Mouse (Mus musculus) cerebellum, adult 18-20 months (tissue): ENCODE measurements around the gene Tex33.

Source experiments
- DNase-seq, 2 experiments: peaks; one replicate each; pipeline ENCODE4 v3.0.0; 2021

Gene Tex33

DNA sequence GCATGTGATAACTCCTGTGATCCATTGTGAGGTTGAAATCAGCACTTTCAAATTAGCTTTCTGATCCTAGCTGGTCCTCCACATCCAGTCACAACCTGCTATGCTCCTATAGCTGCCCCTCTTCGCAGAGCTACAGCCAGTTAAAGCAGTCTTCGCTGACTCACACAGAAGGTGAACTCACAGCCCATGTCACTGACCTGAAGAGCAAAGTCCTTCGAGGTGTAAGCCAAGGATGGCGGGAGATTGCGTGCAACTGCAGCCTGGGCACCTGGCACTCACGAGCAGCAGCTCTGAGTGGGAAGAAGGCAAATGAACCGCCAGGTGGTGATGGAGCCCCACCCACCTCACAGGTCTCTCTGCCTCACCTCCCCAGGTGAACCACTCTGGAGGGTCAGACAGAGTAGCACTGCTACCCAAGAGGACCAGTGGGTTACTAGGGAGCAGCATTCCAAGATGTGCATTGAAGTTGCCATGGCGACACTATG is at the start of gene Tex33:
TSS of gene Tex33 (minus strand) at position 435 of the 485 bp plus-strand sequence.
- no peak for DNase-seq

DNA sequence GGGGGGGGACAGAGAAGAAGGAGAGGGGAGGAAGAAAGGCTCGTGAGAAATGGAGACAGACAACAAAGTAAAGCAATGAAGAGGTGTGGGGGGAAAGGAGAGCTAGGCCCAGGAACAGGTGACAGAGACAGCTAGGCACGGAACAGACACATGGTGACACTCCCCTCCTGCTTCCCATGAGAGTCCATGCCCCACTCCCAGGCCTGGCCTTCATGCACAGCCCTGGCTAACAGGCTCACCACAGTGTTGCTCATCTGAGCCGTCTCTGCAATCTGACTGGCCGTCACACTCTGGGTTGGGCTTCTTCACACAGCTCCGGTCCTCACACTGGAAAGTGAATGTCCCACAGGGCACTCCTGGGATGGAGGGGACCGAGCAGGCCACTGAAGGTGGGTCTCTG is 48.1 kb upstream of the Tex33 start:
- no peak for DNase-seq

DNA sequence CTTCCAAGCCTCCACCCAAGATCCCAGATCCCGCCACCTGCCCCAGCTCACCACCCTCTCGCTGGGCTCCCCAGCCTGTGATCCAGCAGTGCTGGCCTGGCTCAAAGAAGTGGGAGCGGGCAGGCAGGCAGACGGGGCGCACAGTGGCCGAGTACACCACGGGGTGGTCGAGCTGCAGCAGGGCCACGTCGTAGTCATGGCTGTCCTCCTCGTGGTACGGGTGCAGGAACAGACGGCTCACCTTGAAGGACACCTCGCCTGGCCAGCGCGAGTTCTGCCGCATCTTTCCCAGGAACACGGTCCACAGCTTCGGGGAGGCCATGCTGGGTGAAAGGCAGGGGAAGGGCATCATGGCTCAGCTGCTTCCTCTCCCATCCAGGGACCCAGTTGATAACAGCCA is 46.5 kb upstream of the Tex33 start:
- no peak for DNase-seq

DNA sequence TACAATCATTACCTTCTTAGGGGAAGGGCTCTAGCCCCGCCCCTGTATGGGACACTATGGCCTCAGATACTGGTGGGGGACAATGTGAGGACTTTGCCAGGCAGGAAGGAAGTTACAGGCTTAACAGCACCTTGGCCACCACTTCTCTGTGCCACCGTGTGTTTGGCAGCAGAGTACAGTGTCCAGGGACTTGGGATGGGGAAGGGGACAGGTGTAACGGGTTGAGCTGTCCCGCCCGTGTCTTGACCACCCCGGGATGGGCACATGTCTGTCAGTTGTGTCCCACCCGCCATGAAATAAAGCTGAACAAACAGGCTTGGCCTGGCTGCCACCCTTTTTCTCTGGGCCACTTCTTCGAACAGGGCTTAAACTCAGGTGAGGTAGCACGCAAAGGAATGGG is 43.3 kb upstream of the Tex33 start:
- DNase-seq: no peak

DNA sequence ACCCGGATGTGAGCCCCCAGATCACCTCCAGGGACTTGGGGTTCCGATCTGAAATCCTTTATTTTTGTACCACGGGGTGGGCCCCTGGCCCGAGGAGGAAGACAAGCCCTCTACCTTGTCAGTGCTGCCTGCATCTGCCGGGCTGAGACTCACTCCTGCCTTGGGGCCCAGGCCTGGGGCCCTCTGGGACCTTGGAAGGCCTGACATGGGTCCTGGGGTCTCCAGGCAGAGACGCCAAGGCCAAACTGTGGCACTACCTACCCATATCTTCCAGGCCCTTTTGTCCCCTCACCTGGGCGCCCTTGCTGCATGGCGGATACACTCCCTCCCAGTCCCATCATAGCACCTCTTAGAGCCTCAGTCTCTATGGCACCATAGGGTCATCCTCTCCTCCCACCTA is 42.8 kb upstream of the Tex33 start:
- DNase-seq: peak in 1 of 2 experiments; percentile 16

DNA sequence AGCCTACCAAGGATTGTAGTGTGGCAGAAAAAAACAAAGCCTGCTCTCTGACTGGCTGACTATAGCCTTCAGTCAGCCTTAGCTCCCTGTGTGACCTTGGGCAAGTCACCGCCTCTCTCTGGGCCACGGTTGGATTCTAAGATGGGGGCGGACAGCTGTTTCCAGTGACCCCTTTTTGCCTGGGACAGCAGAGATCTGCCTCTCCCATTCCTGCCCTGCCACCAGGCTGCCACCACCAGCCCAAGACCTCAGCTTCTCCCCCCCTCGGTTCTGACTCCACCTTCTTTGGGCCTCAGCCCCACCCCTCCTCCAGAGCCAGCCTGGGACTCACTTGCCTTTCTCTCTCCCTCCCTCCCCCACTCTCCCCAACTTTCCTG is 42.3 kb upstream of the Tex33 start:
- no peak for DNase-seq

DNA sequence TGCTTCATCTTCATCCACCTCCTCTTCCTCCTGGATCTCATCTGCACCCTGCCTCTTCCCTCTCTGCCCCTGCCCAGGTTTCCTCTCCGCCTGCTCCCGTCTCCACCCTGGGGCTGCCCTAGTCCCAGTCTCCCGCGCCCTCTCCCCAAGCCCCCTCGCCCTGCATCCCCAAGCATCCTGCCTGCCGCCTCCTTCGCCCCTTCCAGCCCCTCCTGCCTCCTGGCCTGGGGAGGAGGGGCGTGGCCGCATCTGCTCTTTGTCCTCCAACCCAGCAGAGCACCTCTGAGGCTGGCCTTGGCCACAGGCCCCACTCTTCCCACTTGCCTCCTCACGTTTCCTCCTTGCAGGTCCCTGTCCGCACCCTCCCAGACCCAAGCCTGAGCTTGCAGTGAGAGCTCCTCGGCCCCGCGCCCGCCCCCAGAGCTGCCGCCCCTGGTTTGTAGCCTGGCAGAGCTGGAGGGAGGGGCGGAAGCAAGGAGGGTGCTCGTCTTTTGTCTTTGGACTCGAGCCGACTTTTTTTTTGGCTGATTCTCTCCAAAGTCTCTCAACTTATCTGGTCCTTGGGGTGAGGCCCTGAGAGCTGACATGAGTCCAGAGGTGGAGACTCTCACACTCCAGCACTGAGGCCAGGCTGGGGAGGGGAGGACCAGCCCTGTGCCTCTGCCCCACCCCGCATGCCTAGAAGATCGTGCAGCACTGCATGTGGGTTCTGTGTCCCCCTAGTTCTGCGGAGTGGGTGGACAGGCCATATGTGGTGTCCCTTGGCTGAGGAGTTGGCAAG is 41.7 kb upstream of the Tex33 start:
- DNase-seq: peak; percentile 44 to 61

DNA sequence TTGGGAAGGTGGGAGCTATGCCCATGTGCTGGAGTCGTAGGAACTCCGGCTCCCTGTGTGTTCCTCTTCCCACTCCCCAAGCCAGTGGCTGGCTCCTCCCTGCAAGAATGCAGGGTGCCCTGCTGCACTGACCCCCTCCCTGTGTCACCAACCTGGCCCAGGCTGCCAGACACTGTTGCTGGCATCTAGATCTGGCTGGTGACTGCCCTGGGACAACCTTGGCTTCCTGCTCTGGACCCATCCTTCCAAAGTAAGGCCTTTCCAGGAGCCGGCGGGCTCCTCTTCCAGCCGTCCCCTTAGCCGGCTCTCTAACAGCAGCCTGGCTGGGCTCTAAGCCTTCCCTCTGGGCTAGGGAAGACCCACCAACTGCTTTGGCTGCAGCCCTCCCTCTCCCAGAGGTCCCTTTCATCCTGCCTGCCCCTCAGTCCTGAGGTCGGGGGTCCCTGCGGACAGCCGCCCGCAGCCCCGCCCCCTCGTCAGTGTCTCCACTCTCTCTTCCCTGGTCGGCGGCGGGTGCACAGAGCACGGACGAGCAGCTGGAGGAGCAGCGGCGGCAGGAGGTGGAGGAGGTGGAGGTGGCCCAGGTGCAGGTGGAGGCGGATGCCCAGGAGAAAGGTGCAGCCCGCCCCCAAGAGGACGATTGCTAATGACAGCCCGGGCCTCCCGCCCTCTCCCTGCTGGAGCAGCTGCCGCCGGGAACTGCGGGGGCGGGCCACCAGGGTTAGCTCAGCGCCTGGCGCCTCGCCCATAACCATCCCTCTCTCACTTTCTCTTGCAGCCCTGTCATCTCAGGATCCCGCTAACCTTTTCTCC is 40.9 kb upstream of the Tex33 start:
- DNase-seq: peak; percentile 96

DNA sequence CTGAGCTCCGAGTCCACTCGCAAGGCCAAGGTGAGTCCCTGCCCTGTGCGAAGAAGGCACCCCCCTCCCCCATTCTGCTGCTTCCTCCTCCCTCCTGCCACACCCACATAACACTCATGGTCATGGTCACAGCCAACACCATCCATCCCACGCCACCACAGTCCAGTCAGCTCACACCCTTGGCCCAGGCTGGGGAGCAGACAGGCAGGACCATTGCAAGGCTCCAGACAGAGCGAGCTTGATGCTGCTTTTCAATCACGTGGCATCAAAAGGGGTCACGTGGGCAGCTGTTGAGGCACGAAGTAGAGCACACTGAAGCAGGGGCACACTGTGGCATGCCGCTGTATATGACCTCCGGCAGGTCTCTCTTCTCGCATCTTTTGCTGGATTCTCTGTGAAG is 40.0 kb upstream of the Tex33 start:
- DNase-seq: peak in 1 of 2 experiments; percentile 22

DNA sequence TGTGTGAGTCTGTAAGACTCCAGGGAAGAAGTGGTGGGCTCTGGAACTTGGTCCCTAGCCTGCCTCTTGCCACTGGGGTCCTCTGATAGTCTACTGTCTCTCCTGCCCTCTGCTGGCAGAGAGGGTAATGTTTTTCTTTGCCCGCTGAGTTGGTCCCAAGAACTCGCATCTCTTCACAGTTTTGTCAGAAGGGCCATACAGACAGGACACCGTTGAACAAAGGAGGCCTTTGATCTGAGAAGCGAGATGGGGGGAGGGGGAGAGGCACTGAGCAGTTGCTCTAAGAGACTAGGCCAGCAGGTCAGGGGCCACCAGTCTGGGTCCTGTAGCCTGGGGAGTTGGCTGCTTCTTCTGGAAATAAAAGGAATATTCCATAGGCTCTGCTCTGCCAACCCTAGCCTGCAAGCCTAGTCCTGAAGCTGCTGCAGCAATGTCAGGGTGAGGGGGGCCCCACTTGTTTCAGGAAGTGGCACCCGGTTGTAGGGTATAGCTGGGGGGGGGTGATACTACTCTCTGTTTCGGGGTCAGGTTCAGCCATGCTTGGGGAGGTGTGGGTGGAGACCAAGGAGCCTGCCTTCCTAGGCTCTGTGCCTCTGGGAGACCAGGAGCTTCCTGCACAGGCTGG is 39.3 kb upstream of the Tex33 start:
- DNase-seq: peak; percentile 46 to 53

DNA sequence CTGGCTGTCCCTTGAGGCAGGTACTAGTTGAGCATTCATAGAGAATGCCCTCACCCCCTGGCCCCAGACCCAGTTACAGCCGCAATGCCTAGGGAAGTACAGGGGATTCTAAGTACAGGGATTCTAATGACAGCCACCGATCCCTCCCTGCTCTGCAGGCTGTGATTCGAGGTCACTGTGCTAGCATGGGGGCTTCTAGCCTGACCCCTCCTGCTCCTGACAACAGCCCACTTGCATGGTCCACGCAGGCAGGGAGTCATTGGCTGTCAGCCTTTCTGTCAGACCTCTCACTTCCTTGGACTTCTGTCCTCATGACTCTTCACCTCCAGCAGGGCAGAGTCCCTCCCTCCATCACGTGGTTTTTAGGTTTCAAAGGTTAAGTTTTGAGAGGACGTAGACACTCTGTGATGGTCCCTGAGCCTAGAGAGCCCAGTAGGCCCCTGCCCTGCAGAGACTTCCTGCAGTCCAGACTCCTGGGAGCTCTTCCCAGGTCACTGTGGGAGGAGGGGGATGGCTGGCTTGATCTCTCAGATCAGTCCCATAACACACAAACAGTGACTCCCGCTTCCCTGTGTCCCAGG is 35.9 kb upstream of the Tex33 start:
- DNase-seq: peak in 1 of 2 experiments; percentile 5

DNA sequence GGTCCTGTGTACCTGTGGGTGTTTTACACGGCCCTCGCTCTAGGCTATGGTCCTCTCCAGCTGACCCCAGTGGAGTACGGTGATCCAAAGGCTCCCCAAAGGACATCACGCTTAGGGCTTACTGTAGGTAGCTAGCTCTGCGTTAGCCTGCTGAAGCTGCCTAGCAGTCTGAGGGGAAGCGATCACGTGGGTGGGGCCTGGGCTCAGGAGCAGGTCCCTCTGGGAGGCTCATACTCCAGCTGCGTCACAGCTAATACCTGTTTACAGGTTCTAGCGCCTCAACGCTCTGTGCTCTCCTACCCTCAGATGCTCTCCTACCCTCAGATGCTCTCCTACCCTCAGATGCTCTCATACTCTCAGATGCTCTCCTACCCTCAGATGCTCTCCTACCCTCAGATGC is 35.2 kb upstream of the Tex33 start:
- no peak for DNase-seq

DNA sequence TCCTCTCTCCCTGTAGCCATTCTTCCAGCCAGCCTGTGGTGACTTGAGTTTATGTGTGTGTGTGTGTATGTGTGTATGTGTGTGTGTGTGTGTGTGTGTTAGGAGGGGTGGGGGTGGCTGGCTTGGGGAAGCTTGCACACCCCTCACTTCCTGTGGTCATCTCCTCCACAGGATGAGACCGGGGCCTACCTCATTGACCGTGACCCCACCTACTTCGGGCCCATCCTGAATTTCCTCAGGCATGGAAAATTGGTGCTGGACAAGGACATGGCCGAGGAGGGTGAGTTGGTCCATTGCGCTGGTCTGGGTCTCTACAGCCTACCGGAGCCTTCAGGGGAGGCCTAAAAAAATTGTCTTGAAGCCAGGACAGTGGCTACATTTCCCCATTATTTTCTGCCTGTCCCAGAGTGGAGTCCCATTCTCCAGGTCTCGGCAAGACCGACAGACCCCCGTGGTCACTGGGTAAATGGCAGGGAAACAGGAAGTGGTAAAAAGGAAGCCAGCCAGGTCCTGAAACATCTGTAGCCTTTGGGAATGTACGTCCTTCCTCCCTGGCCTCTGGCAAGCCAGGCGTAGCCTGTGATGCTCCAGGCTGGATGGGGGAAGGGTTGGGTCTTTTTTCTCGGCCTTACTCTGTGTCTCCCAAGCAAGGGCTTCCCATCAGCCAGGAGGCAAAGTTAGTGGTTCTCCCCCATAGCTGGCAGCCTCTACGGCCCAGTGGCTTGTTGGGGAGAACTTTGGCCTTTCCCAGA is 34.3 kb upstream of the Tex33 start:
- no peak for DNase-seq

DNA sequence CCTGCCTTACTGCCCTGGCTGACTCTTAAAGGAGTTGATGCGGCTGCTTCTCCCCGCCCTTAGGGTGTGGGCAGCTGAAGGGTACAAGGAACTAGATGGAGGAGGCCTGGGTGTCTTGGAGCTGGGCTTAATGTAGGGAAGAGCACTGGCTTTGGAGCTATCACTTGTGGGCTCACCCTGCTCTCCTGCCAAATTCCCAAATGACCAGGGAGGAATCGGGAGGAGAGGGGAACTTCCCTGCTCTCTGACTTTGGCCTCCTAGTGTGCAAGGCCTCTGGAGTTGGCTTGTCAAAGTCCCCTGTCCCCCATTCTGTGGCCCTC is 33.4 kb upstream of the Tex33 start:
- DNase-seq: no peak

DNA sequence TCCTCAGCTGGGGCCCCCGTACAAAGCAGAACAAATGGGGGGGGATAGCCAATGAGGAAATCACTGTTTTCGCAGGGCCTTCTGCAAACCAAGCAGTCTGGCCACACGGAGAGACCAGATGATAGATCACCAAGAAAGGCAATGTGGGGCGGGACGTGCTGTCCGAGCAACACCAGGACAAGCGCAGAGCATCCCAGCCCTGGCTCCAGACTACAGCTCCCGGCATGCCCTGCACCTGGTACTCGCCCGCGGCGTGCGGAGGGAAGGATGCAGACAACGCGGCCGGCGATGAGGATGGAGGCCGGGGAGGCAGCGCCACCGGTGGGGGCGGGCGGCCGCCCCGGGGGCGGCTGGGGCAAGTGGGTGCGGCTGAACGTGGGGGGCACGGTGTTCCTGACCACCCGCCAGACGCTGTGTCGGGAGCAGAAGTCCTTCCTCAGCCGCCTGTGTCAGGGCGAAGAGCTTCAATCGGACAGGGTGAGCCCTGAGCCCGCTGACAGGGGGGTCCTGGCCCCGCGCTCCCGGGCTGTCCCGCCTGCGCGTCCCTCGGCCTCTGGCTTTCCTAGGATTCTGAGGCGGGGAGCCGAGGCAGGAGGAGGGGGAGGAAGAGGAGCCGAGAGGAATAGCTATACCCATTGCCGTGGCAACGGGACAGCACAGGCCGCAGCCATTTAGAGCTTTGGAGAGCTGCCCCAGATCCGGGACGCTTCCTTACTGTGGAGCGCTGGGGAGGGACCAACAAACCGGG is 32.9 kb upstream of the Tex33 start, which contains the start of gene Kctd17:
TSS of gene Kctd17 (plus strand) at position 174 of the 748 bp plus-strand sequence.
- DNase-seq: peak; percentile 88 to 93

DNA sequence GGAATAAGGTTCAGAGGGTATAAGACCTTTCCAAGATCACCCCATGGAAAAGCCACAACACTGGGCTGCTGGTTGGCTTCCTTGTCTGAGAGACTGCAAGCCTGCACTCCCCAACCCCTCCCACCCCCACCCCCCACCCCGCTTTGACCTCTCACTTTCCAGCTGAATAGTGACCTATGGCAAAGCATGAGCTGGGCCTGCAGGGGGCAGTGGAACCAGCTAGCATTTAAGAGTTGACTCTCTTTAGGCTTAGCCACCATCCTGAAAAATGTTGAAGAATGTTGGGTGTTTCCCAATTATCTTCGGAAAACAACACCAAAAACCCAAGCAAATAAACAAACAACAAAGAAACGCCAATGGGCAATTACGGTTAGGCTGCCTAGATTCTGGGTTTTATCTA is 29.5 kb upstream of the Tex33 start:
- no peak for DNase-seq

DNA sequence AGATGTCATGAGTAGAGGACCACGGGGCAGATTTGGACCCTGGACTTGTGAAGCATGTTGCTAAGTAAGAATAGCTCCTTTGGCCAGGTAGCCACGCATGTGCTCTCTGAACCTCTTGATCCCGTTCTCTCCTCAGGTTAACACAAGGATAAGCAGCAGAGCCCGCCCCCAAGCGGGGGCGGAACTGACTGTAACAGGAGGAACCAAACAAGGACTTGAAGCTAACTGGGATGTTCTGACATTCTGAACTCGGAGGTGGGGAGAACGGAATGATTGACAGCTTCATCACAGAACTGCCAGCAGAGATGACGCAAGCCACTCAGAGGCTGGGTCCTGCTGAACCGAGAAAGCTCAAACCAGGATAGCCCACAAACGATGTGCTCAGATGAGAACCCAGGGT is 28.8 kb upstream of the Tex33 start:
- DNase-seq: no peak

DNA sequence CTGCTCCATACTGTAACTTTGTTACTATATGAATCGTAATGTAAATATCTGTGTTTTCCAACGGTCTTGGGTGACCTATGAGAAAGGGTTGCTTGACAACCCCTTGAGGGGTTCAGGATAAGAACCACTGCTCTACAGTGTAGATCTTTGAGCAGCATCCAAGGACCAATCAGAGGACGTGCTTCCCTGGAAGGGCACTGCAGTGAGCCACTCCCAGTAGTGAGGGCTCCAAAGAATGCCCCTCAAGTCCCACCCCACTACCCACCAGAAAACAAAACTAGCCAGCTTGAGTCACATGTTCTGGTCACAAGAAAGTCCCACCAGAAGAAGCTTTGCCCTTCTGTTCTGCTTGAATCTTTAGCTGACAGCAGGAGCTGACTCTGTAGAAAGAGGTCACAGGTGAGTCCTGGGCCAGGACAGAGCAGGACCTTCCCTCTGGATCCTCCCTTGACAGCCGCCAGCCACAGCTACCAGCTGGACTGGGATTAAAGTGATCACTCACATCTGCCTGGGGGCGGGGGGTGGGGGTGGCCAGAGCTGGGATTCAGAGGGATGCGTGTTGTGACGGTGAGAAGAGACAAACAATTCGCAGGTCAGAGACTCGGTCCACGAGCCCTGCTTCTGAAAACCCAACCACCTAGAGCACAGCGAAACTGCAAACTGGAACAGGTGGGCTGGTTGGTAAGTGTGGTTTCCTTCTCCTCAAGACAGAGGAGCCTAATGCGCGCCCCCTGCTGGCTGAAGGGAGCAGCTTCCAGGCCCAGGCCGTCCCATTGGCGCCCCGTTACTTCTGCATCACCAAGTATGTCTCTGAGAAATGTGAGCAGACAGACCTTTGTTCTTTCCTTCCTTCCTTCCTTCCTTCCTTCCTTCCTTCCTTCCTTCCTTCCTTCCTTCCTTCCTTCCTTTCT is 26.6 kb upstream of the Tex33 start:
- DNase-seq: peak; percentile 86 to 91

DNA sequence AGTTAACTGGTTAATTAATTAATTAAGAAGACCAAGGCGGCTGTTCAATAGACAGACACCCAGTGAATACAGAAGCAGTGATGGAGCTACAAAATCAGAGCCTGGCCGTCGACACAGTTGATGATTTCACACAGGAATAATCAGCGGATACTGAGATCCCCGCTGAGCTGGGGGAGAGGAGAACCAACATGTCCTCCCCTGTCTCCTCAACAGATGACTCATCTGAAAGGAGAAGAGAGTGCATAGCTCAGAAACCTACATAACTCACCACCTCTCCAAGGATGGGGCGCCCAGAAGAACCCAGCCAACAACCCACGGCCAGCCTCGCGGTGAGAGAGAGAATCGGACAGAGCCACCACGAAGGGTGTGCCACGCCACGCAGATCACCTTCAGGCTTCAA is 24.7 kb upstream of the Tex33 start:
- no peak for DNase-seq

DNA sequence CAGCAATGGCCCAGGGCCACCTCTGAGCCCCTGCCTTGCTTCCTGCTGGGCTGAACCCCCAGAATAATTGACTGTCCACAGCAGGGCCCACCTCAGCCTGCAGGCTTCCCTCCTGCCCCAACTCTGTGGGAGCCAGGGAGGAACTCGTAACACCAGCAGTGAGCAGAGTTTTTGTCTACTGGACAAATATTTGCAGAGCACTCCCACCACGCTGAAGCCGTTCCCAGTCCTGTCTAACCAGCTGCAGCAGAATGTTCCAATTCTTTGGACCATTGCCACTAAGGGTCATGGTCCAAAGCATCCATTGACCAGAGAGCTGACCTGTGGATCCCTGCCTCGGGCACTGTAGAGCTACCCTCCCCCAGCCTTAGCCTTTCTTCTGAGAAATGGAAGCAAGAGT is 21.2 kb upstream of the Tex33 start:
- no peak for DNase-seq

DNA sequence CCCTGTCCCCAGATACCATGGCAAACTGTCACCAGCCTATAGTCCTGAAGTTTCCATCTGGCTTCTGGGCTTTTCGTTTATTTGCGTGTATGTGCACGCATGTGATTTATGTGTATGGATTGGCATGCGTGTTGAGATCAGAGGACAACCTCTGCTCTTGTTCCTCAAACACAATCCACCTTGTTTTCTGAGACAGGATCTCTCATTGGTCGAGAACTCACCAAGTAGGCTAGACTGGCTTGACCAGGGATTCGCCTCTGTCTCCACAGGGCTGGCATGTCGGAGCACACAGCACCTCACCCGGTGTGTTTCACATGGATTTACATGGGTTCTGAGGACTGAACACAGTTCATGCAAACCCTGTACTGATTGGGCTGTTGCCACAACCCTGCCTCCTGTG is 18.4 kb upstream of the Tex33 start:
- DNase-seq: no peak
